Mouse (Mus musculus) C3H10T1/2 (cell line): ENCODE results near the gene Sept9. TPM values are rescaled to one million over a fixed set of nuclear protein-coding genes. Genes with fewer than 3 reads are reported as not detected.

Experiments used
- polyA plus RNA-seq, 2 experiments: library from polyadenylated mRNA; unstranded; fragments of >200 nt; fragmentation: generic; extraction: Trizol; gene quantifications; one replicate each; pipeline ENCODE4 v1.2.1; 2012; ENCODE audit warnings: missing spikeins in 2 of 2

The Sept9 gene
- polyA plus RNA-seq = 100 to 1,000 TPM; 104 to 214 TPM

GRCm38 (mm10) chr11:117199282-117200175 lies at the start of gene Sept9:
Gene Sept9, plus strand, starts transcription at chr11:117199661.

Other genes with a start within 250 kb of the Sept9 start
- 10 to 100 TPM; 28.4 to 69.1 TPM for gene Sec14l1, start 84.5 kb upstream of the Sept9 start, polyA plus RNA-seq